Mouse (Mus musculus) left cerebral cortex, postnatal 4 days (tissue): Measurements from ENCODE around the gene Pnma3. TPM values are rescaled to one million over a fixed set of nuclear protein-coding genes. Genes with fewer than 3 reads are reported as not detected.
"Not testable (repeated sequence)": the region's sequence is repeated elsewhere in the genome, so short reads cannot be mapped to it uniquely, and the experiment has no call there.

ENCODE experiments used
- DNase-seq: peaks from one replicate; pipeline ENCODE4 v3.0.0-alpha.2; 2022
- intact Hi-C: fragments of 180-260 bp; cut with DNase I; formaldehyde crosslinking; loops from one replicate; pipeline ENCODE4 v1.15.1; 2025
- total RNA-seq, 2 experiments: library from RNA; stranded (reverse); gene quantifications; 2 replicates each; pipeline ENCODE4 v1.2.3; 2021

Gene Pnma3
- total RNA-seq, result 10 to 100 TPM; 15.7 to 19.2 TPM

GRCm38 (mm10) chrX:73064415-73064793 lies at the start of gene Pnma3:
TSS of gene Pnma3 (plus strand) at chrX:73064787.
- no peak for DNase-seq
- intact Hi-C loops, result no loop called here

DNA sequence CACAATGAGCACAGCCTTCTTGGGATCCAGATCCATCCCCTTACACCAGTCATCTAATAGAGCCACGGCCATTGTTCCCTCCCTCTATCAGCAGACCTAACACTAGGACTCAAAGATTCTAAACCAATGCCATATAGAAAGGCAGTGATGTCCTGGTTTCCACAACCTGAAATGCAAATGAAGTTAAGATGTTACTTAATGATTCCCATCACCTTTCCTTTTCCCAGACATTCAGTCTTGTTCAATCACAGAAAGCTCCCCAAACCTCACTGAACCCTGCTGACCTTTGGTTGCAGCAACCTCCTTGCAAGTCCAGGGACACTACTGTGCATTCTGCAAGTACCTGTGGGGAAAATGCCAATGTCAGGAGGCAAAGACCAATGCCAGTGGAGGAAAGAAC lies 27.6 kb upstream of the Pnma3 start, which contains the start of gene Pnma5:
Gene Pnma5 (minus strand): TSS at position 101 of the 400 bp plus-strand sequence.
- no peak for DNase-seq
- intact Hi-C loops, result no loop called here

- DNase-seq, result no peak
- intact Hi-C loops, result no loop called here
Measured at GRCm38 (mm10) chrX:73038831-73039230, 25.8 kb upstream of the Pnma3 start.

- intact Hi-C loops, result no loop called here
- no peak for DNase-seq
Measured at GRCm38 (mm10) chrX:73039666-73040065, 24.9 kb upstream of the Pnma3 start.

DNA sequence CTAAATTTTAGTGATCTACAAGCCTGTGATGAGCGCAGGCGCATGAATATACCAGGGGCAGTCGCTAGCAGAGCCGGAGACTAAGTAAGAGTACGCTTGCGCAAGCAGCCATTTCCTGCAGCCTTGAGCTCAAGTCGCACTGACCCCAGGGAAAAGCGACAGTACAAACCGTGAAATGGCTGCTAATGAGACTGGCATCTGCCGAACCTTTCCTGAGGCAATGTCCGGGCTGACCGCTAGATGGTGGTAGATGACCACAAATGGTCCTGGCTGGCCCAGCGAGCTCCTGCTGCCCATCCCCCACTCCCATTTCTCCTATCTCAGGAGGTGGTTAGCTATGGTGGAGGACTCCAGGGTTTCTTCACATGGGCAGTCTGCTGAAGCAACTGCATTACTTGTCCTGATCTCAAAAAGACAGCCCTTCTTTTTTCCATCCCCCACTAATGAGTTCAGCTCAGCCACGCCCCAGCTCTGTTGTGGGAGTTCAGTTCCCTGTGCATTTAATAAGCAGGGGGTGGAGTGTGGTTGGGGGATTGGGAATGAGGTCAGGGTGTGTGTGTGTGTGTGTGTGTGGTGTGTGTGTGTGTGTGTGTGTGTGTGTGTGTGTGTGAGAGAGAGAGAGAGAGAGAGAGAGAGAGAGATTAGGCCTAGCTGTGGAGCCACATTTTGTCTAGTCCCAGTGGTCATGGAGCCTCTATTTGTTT lies 10.6 kb upstream of the Pnma3 start:
- intact Hi-C loops, result loop anchor here (10.0 kb wide), 1 partner anchor 641 kb away; no protein-coding TSS in a partner anchor
- DNase-seq, result peak; percentile 94

DNA sequence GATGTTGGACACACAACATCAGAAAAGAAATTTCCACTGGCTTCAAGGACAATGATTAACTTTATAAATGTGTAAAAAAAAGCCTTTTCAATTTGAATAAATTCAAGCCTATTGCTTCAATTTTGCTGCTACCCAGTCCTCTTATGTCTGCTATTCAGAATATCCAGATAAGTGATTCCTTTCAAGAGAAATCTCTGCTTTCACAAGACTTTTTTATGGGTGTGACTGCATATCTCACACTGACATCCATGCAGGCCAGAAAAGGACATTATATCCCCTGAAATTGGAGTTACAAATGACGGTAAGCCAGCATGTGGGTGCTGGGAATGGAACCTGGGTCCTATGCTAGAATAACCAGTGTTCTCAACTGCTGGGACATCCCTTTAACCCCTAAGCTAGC lies 3.1 kb upstream of the Pnma3 start:
- intact Hi-C loops, result no loop called here
- no peak for DNase-seq

DNA sequence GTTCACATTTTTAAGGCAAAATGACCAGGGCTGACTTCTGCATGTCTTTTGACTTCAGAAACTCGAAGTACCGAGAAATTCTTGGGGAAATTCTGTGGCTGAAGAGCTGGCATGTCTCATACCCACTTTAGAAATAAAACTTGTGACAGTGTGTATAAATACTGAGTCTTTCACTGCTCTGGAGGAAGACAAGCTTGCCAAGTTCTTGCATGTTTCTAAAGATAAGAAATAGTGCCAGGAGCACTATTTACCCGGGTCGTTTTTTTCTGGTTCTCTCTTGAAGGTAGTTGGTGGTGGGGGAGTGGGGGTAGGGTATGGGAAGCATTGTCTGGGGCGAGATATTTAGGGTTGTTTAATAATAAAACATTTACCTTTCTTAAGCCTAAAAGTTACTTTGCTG lies 2.3 kb upstream of the Pnma3 start:
- intact Hi-C loops, result no loop called here
- no peak for DNase-seq

- intact Hi-C loops, result no loop called here
- peak; percentile 57 for DNase-seq
Measured at GRCm38 (mm10) chrX:73063512-73064414, 824 bp upstream of the Pnma3 start.

- DNase-seq, intact Hi-C loops: not testable (repeated sequence)
Measured at GRCm38 (mm10) chrX:73066765-73067312, 2.3 kb downstream of the Pnma3 start.

DNA sequence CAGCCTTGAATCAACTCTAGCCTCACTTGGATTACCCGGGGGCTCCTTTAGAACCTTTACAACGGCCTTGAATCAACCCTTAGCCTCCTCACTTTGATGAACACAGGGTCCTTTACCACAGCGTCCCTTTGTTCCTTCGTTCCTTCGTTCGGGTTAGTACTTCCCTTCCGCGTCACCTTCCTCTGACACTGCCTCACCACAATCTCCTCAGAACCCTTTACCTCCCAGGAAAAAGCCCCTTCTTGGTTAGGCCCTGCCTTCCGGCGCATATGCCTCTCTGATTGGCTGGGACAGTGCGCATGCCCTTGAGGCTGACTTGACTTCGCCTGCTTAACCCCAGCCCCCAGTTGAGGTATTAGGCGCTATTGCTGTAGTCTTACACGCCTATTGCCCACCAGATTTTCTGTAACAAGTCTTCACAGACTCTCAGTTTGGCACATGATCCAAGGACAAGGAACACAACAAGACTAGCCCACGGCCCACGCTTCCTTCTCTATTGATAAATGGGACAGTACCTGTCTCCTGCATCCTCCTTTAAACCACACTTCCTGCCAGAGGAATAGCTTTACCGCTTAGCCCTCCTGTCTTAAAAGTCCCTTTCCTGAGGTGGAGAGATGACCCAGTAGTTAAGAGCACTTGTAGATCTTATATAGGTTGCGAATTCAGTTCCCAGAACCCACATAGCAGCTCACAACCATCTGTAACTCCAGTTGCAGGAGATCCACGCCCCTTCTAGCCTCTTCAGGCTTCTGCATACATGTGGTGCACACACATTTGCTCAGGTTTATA lies 17.9 kb downstream of the Pnma3 start, which contains the start of gene Xlr4a:
Gene Xlr4a (minus strand): TSS at position 212 of the 789 bp plus-strand sequence.
- intact Hi-C loops, DNase-seq: not testable (repeated sequence)

DNA sequence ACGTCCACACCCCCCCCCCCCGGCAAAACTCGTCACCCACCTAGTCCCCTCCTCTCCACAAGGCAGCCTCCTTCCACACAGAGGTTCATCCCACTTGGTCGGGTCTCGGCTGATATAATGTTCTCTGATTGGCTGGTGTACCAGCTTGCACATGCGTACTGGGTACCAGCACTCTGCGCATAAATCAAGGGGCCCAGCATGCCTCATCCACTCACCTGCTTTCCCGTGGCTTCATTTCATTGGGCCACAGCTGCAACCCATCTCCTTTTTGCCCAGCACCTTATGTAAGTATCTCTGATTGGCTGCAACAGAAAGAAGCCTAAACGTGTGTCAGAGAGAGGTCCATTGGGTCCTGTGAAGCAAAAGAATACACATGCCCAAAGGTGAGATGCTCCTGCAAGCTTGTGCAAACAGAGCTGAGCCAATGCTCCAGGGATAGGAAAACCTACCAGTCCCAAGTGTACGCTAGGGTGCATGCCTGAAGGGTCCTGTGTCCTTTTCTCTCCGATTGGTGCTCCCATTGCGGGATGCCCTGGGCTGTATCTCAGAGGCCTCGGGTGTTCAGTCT lies 32.4 kb downstream of the Pnma3 start, which contains the start of gene Xlr3a:
Gene Xlr3a (minus strand): TSS at position 155 of the 568 bp plus-strand sequence.
- intact Hi-C loops, result not testable (repeated sequence)
- peak; percentile 1 for DNase-seq

DNA sequence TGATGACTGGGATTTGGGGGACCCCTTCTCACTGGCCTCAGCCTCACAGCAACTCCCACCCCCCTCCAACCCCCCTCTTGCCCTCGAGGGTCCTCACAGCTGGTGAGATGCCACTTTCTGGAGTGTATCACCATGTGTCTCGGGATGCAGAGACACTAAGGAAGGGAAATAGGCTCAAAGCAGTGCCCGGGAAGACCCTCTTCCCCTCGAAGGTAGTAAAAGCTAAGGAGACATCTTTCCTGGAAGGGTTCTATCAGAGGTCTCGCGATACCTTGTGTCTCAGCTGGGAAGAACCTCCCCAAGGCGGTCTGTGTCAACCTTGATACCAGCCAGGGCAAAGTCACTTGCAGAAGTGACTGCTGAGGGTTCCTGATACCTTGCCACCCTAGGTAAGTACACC lies 52.2 kb downstream of the Pnma3 start, which contains the start of gene Gm14685:
Gene Gm14685 (plus strand): TSS at position 301 of the 400 bp plus-strand sequence.
- intact Hi-C loops, DNase-seq: not testable (repeated sequence)

Other genes with a start within 250 kb of the Pnma3 start
- 1 to 10 TPM; 2.6 to 3.6 TPM for gene Gabrq, start 239.6 kb upstream of the Pnma3 start, total RNA-seq
- gene Cetn2, start 146.4 kb upstream of the Pnma3 start, total RNA-seq, result 10 to 100 TPM; 46.3 to 49.9 TPM
- 10 to 100 TPM; 62.5 to 65.4 TPM for gene Nsdhl, start 146.2 kb upstream of the Pnma3 start, total RNA-seq
- gene Zfp185, start 77.4 kb upstream of the Pnma3 start, total RNA-seq, result 1 to 10 TPM; 1.0 to 1.1 TPM
- gene Pnma5, start 27.7 kb upstream of the Pnma3 start, total RNA-seq, result under 1 TPM; 0.28 to 0.50 TPM
- under 1 TPM; 0.54 to 0.56 TPM for gene Xlr4a, start 17.7 kb downstream of the Pnma3 start, total RNA-seq
- 1 to 10 TPM in 1 of 2 experiments, under 1 TPM in 1; 0.64 to 3.7 TPM for gene Xlr3a, start 32.3 kb downstream of the Pnma3 start, total RNA-seq
- 1 to 10 TPM in 1 of 2 experiments, under 1 TPM in 1; 0.92 to 2.2 TPM for gene Gm14685, start 52.3 kb downstream of the Pnma3 start, total RNA-seq
- gene Xlr5b, start 84.0 kb downstream of the Pnma3 start, total RNA-seq, result under 1 TPM in 1 of 2 experiments, not detected in 1; 0.20 TPM
- under 1 TPM in 1 of 2 experiments, not detected in 1; 0.46 TPM for gene DXBay18, start 84.7 kb downstream of the Pnma3 start, total RNA-seq
- not detected for gene Spin2d, start 112.2 kb downstream of the Pnma3 start, total RNA-seq
- 10 to 100 TPM in 1 of 2 experiments, 1 to 10 TPM in 1; 3.6 to 13.1 TPM for gene Xlr3b, start 127.4 kb downstream of the Pnma3 start, total RNA-seq
- gene Xlr4b, start 149.5 kb downstream of the Pnma3 start, total RNA-seq, result 1 to 10 TPM in 1 of 2 experiments, under 1 TPM in 1; 0.60 to 1.4 TPM
- 10 to 100 TPM; 16.2 to 17.1 TPM for gene F8a, start 163.5 kb downstream of the Pnma3 start, total RNA-seq
- gene Xlr4c, start 178.3 kb downstream of the Pnma3 start, total RNA-seq, result not detected
- not detected for gene Xlr3c, start 200.6 kb downstream of the Pnma3 start, total RNA-seq
- gene Xlr5a, start 228.2 kb downstream of the Pnma3 start, total RNA-seq, result not detected
- not detected for gene Xlr5c, start 228.2 kb downstream of the Pnma3 start, total RNA-seq